Mouse (Mus musculus): ENCODE data around the gene Rnf207. TPM values are rescaled to one million over a fixed set of nuclear protein-coding genes. Genes with fewer than 3 reads are reported as not detected.

Rnf207 gene
- polyA plus RNA-seq, 1 experiment from 2014 or later = 0.84 TPM

DNA sequence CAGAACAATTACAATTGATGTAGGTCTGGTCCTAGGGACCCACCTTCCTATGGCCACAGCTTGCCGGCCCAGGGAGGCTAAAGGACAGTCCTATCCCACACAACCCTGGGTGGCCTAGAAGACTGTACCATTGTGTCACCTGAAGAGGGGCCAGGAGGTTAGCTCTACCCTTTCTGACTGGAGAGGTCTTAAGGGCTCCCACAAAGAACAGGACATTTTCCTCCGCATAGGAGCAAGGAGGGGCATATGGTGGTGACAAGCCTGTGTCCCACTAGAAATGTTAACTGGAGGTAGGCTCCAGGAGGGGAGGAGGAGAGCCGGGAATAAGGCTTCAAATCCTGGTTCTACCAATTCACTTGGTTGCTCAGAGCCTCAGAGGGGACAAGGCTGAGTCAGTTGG lies 45.6 kb downstream of the Rnf207 start:
- no peak overlapping the region for H3K4me2 ChIP-seq (ENCODE audit: low read depth, low read length)
- H3K27ac ChIP-seq (ENCODE audit: low read length) = peak overlapping the region; percentile 92
- WGBS = 43% methylated on average over 3 of the region's 3 CpGs
- H3K27me3 ChIP-seq (ENCODE audit: control insufficient read depth, insufficient read depth, low read length) = peaks cover 9% of the 10 kb centered on the region; the same call in 1 of the 2 replicates
- H3K36me3 ChIP-seq (ENCODE audit: control insufficient read depth, insufficient read depth, low read length) = no peaks in the 10 kb centered on the region
- no peak for ATAC-seq (ENCODE audit: insufficient read depth, low FRiP score)
- H3K9ac ChIP-seq (ENCODE audit: low read length) = no peak overlapping the region
- peaks cover 27% of the 10 kb centered on the region for H3K4me1 ChIP-seq (ENCODE audit: control insufficient read depth, insufficient read depth, low read length)
- no peaks in the 10 kb centered on the region for H3K9me3 ChIP-seq (replicated peaks; ENCODE audit: control insufficient read depth, low read length)
- no peak overlapping the region for H3K4me3 ChIP-seq (replicated peaks; ENCODE audit: low read length)

DNA sequence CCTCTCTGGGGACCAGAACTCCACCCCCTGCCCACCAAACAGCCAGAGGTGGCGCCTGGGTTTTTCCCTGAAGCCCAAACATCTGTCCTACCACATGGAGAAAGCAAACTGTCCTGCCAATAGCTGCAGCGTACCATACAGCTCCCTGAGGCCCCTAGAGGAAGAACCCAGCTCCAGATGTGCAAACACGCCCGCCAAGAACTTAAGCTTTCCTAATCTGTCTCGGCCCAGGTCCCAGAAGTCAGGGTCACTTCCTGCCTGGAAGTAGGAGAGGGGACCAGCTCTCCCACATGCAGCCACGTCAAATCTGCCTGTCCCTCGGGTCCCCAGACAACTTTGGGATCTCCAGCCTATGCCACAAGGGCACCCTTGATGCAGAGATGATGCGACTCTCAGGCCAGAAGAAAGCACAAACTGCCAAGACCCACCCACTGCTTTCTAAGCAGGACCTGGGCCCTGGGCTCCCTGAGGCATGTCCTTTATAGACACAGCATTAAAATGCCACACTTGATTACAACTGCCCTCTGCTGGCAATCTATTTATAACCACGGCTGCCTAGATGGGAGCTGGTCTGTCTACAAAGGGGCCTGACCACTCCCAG lies 46.2 kb downstream of the Rnf207 start:
- H3K36me3 ChIP-seq (ENCODE audit: control insufficient read depth, insufficient read depth, low read length) = no peaks in the 10 kb centered on the region
- H3K9me3 ChIP-seq (replicated peaks; ENCODE audit: control insufficient read depth, low read length) = no peaks in the 10 kb centered on the region
- H3K4me1 ChIP-seq (ENCODE audit: control insufficient read depth, insufficient read depth, low read length) = peaks cover 27% of the 10 kb centered on the region
- WGBS = 25% methylated on average over 9 of the region's 9 CpGs
- peak; percentile 45 for ATAC-seq (ENCODE audit: insufficient read depth, low FRiP score)
- H3K4me3 ChIP-seq (replicated peaks; ENCODE audit: low read length) = no peak overlapping the region
- peak overlapping the region; percentile 92 for H3K27ac ChIP-seq (ENCODE audit: low read length)
- H3K4me2 ChIP-seq (ENCODE audit: low read depth, low read length) = no peak overlapping the region
- H3K27me3 ChIP-seq (ENCODE audit: control insufficient read depth, insufficient read depth, low read length) = peaks cover 9% of the 10 kb centered on the region; the same call in 1 of the 2 replicates
- no peak overlapping the region; the same call in 1 of the 2 replicates for H3K9ac ChIP-seq (ENCODE audit: low read length)

DNA sequence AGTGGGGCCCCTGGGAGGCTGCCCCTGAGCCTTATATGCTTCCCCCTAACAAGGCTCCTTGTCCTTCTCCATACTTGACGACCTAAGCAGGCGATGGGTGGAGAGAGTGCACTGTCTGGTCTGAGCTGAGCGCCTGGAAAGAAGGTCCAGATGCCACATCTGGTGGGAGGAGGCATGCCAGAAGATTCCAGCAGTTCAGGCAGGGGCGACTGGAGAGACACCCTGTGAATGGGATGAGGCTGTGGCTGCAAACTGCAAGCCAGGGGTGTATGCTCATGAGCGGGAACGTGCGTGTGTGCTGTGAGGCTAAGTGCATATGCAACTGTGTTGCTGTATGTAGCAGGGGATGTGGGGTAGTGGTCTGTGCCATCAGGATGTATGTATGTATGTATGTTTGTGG lies 46.8 kb downstream of the Rnf207 start:
- Histone ChIP-seq H3K36me3 (ENCODE audit: control insufficient read depth, insufficient read depth, low read length) (no peaks in the 10 kb centered on the region), H3K27ac (ENCODE audit: low read length) (peak overlapping the region; percentile 92), H3K4me3 (replicated peaks; ENCODE audit: low read length) (no peak overlapping the region), H3K4me2 (ENCODE audit: low read depth, low read length) (no peak overlapping the region), H3K9ac (ENCODE audit: low read length) (no peak overlapping the region; the same call in 1 of the 2 replicates), H3K4me1 (ENCODE audit: control insufficient read depth, insufficient read depth, low read length) (peaks cover 27% of the 10 kb centered on the region), H3K9me3 (replicated peaks; ENCODE audit: control insufficient read depth, low read length) (no peaks in the 10 kb centered on the region), H3K27me3 (ENCODE audit: control insufficient read depth, insufficient read depth, low read length) (peaks cover 9% of the 10 kb centered on the region; the same call in 1 of the 2 replicates)
- WGBS = 59% methylated on average over 7 of the region's 7 CpGs
- peak; percentile 26; the same call in 1 of the 2 replicates for ATAC-seq (ENCODE audit: insufficient read depth, low FRiP score)

DNA sequence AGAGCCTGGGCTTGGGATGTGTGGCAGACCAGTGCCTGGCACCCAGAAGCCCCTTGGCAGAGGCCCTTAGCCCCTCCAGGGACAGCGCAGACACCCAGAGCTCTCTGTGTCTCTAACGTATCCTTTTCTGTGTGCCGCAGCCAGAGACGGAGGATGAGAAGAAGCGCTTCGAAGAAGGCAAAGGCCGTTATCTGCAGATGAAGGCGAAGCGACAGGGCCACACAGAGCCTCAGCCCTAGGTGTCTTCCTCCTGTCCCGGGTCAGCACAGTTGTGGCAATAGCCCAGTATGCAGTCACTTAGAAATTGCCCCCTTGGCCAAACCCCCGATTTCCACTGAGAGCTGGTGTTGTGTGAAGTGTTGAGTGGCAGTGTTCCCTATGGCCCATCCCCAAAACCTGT lies 47.5 kb downstream of the Rnf207 start:
- no peak overlapping the region for H3K4me2 ChIP-seq (ENCODE audit: low read depth, low read length)
- no peak for ATAC-seq (ENCODE audit: insufficient read depth, low FRiP score)
- 93% methylated on average over 11 of the region's 11 CpGs for WGBS
- H3K4me1 ChIP-seq (ENCODE audit: control insufficient read depth, insufficient read depth, low read length) = peaks cover 27% of the 10 kb centered on the region
- no peak overlapping the region for H3K9ac ChIP-seq (ENCODE audit: low read length)
- peaks cover 9% of the 10 kb centered on the region; the same call in 1 of the 2 replicates for H3K27me3 ChIP-seq (ENCODE audit: control insufficient read depth, insufficient read depth, low read length)
- H3K36me3 ChIP-seq (ENCODE audit: control insufficient read depth, insufficient read depth, low read length) = no peaks in the 10 kb centered on the region
- no peaks in the 10 kb centered on the region for H3K9me3 ChIP-seq (replicated peaks; ENCODE audit: control insufficient read depth, low read length)
- peak overlapping the region; percentile 92 for H3K27ac ChIP-seq (ENCODE audit: low read length)
- no peak overlapping the region for H3K4me3 ChIP-seq (replicated peaks; ENCODE audit: low read length)

DNA sequence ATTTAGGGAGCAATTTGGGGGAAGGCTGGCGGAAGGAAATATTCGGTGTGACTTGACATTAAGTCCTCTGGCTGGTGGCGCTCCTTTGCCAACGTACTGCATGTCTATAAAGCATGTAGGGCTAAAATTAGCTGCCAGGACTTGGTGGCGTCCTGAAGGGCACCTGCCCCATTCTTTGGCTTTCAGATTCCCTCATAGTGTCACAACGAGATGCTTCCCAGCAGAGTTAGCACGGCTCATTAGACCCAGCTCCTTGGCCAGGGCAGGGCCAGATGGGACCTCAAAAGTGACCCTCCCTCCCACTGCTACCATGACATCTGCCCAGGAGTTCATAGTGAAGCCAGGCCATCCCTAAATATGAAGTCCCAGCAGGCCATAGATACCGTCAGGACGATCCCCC lies 48.2 kb downstream of the Rnf207 start:
- no peak for ATAC-seq (ENCODE audit: insufficient read depth, low FRiP score)
- H3K4me1 ChIP-seq (ENCODE audit: control insufficient read depth, insufficient read depth, low read length) = peaks cover 27% of the 10 kb centered on the region
- H3K4me2 ChIP-seq (ENCODE audit: low read depth, low read length) = no peak overlapping the region
- no peak overlapping the region for H3K4me3 ChIP-seq (replicated peaks; ENCODE audit: low read length)
- no peak overlapping the region for H3K27ac ChIP-seq (ENCODE audit: low read length)
- WGBS = 84% methylated on average over 9 of the region's 9 CpGs
- H3K9ac ChIP-seq (ENCODE audit: low read length) = no peak overlapping the region
- peaks cover 9% of the 10 kb centered on the region; the same call in 1 of the 2 replicates for H3K27me3 ChIP-seq (ENCODE audit: control insufficient read depth, insufficient read depth, low read length)
- H3K9me3 ChIP-seq (replicated peaks; ENCODE audit: control insufficient read depth, low read length) = no peaks in the 10 kb centered on the region
- H3K36me3 ChIP-seq (ENCODE audit: control insufficient read depth, insufficient read depth, low read length) = no peaks in the 10 kb centered on the region

DNA sequence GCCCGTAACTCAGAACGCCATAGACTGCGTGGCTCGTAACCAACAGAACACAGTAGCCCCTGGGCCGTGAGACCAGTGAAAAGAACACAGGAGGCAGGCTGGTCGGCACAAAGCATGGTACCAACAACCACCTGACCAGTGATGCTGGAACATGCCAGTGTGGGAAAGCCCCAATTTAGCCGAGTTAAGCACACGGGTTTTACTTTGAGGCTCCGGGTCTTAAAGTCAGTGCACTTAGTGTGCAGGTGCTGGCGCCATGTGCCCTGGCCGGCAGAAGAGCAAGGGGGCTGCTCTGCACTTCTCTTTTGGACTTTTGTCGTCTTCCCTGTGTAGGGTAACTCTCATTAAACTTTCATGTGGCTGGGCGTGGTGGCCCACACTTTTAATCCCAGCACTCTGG lies 48.8 kb downstream of the Rnf207 start:
- H3K9me3 ChIP-seq (replicated peaks; ENCODE audit: control insufficient read depth, low read length) = no peaks in the 10 kb centered on the region
- no peak overlapping the region for H3K4me3 ChIP-seq (replicated peaks; ENCODE audit: low read length)
- peaks cover 7% of the 10 kb centered on the region; the same call in 1 of the 2 replicates for H3K27me3 ChIP-seq (ENCODE audit: control insufficient read depth, insufficient read depth, low read length)
- 90% methylated on average over 13 of the region's 13 CpGs for WGBS
- no peak overlapping the region for H3K9ac ChIP-seq (ENCODE audit: low read length)
- no peaks in the 10 kb centered on the region for H3K36me3 ChIP-seq (ENCODE audit: control insufficient read depth, insufficient read depth, low read length)
- H3K4me2 ChIP-seq (ENCODE audit: low read depth, low read length) = no peak overlapping the region
- peaks cover 27% of the 10 kb centered on the region for H3K4me1 ChIP-seq (ENCODE audit: control insufficient read depth, insufficient read depth, low read length)
- no peak overlapping the region for H3K27ac ChIP-seq (ENCODE audit: low read length)
- no peak for ATAC-seq (ENCODE audit: insufficient read depth, low FRiP score)

DNA sequence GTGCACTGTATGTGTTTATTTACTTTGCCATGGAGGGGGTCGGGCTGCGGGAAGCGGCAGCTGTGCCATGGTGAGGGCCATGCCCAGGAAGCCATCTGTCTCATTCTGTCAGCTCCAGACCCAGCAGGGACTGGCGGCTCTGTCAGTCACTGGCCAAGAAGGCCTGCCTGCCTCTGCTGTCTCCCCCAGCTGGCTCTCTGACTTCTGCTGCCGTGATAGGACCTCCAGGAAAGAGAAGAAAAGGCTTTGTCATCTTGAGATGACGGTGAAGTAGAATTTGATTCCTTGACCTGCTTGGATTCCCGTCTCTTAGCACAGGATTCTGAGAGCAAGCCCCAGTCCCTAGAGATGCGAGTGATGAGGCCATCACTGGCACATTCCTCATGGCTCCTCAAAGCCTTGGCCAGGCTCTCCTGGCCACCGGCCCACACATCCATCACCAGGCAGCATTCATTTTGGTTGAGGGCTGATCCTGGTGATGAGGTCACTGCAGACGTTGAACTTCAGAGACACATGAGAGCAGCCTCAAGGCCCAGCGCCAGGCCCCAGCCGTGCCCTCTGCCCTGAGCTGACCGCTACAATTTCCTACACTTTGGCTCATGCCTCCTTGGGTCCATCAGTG lies 50.9 kb downstream of the Rnf207 start:
- H3K4me1 ChIP-seq (ENCODE audit: control insufficient read depth, insufficient read depth, low read length) = peaks cover 25% of the 10 kb centered on the region
- no peak overlapping the region for H3K4me3 ChIP-seq (replicated peaks; ENCODE audit: low read length)
- 60% methylated on average over 13 of the region's 13 CpGs for WGBS
- no peaks in the 10 kb centered on the region for H3K27me3 ChIP-seq (ENCODE audit: control insufficient read depth, insufficient read depth, low read length)
- no peak overlapping the region for H3K27ac ChIP-seq (ENCODE audit: low read length)
- H3K36me3 ChIP-seq (ENCODE audit: control insufficient read depth, insufficient read depth, low read length) = no peaks in the 10 kb centered on the region
- no peak overlapping the region for H3K9ac ChIP-seq (ENCODE audit: low read length)
- ATAC-seq (ENCODE audit: insufficient read depth, low FRiP score) = no peak
- H3K4me2 ChIP-seq (ENCODE audit: low read depth, low read length) = no peak overlapping the region
- H3K9me3 ChIP-seq (replicated peaks; ENCODE audit: control insufficient read depth, low read length) = no peaks in the 10 kb centered on the region

DNA sequence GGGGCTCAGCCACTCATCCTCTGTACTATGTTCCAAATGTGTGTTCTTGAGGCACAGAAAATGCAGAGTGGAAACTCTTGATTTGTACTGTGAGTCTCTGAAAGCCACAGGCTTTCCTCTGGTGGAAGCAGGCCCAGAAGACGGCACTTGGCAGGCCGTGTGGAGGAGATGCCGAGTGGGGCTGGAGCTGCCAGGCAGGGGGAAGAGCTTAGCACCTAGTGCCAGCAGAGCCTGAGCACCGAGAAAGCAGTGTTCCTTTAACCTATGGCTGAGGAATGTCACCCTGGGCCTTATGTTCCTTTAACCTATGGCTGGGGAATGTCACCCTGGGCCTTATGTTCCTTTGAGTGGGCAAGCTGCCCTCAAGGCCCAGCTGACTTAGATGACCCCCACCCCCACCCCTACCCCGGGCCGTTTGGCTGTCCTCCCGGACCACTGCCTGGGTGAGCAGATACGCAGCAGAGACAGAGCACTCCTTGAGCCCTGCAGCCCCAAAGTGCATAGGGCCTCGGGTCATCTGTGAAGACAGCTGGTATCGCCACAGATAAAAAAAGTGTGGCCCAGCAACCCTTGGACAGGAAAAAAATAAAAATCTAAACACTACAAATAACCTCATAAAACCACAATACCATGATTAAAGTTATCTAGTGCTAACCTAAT lies 52.4 kb downstream of the Rnf207 start:
- no peaks in the 10 kb centered on the region for H3K27me3 ChIP-seq (ENCODE audit: control insufficient read depth, insufficient read depth, low read length)
- no peak overlapping the region for H3K9ac ChIP-seq (ENCODE audit: low read length)
- H3K4me2 ChIP-seq (ENCODE audit: low read depth, low read length) = no peak overlapping the region
- WGBS = 50% methylated on average over 10 of the region's 10 CpGs
- H3K36me3 ChIP-seq (ENCODE audit: control insufficient read depth, insufficient read depth, low read length) = no peaks in the 10 kb centered on the region
- no peak overlapping the region for H3K4me3 ChIP-seq (replicated peaks; ENCODE audit: low read length)
- H3K4me1 ChIP-seq (ENCODE audit: control insufficient read depth, insufficient read depth, low read length) = peaks cover 11% of the 10 kb centered on the region
- no peaks in the 10 kb centered on the region for H3K9me3 ChIP-seq (replicated peaks; ENCODE audit: control insufficient read depth, low read length)
- no peak for ATAC-seq (ENCODE audit: insufficient read depth, low FRiP score)
- no peak overlapping the region for H3K27ac ChIP-seq (ENCODE audit: low read length)

DNA sequence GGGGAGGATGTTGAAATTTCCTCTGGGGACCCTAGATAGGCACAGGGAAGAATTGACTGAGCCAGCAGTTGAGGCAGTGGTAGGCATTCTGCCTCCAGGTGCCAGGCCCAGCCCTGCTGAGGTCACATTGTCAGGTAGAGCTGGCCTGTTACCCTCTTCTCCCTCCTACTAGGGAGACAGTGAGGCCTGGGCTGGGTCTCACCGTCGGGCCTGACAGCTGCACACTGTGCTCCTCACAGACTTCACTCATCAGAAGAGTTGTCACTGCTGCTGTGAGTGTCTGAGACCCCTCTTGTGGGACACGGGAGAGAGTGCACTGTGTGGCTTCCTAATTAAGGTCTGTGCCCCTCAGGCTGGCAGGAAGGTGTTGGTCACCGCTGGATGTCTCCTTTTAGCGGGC lies 53.0 kb downstream of the Rnf207 start:
- H3K9me3 ChIP-seq (replicated peaks; ENCODE audit: control insufficient read depth, low read length) = no peaks in the 10 kb centered on the region
- no peak overlapping the region for H3K27ac ChIP-seq (ENCODE audit: low read length)
- H3K36me3 ChIP-seq (ENCODE audit: control insufficient read depth, insufficient read depth, low read length) = no peaks in the 10 kb centered on the region
- ATAC-seq (ENCODE audit: insufficient read depth, low FRiP score) = no peak
- no peak overlapping the region for H3K4me3 ChIP-seq (replicated peaks; ENCODE audit: low read length)
- no peak overlapping the region for H3K9ac ChIP-seq (ENCODE audit: low read length)
- WGBS = 47% methylated on average over 5 of the region's 5 CpGs
- H3K4me2 ChIP-seq (ENCODE audit: low read depth, low read length) = no peak overlapping the region
- H3K4me1 ChIP-seq (ENCODE audit: control insufficient read depth, insufficient read depth, low read length) = peaks cover 6% of the 10 kb centered on the region
- no peaks in the 10 kb centered on the region for H3K27me3 ChIP-seq (ENCODE audit: control insufficient read depth, insufficient read depth, low read length)

Measured in stomach, embryonic 16.5 days (tissue).